Mouse (Mus musculus): ENCODE measurements around the gene Zc3h10.

- TF ChIP-seq CTCF (IDR thresholded peaks at IDR 0.05; ENCODE audit: borderline replicate concordance, insufficient read depth, low read length) (no peak), POLR2A (IDR thresholded peaks at IDR 0.05; ENCODE audit: low read depth, low read length) (no peak)
Observed at GRCm38 (mm10) chr10:128544151-128544657, 3.4 kb downstream of the Zc3h10 start.

Data from embryonic fibroblast, embryonic 13.5 days (primary cell).